Mouse (Mus musculus) thymus, adult 2 months (tissue): Measurements from ENCODE around the gene Zswim1.

Experiments used
- CTCF ChIP-seq: fragments of 200-500 bp; IDR thresholded peaks from 2 replicates; pipeline ENCODE4 v1.5.1; 2012; ENCODE audit warnings: mild to moderate bottlenecking, control low read depth, low read length, moderate library complexity, borderline replicate concordance; ENCODE audit not compliant: control insufficient read depth, poor library complexity, insufficient read depth; ENCODE audit errors: extremely low read depth
- POLR2A ChIP-seq: fragments of 200-500 bp; IDR thresholded peaks from 2 replicates; pipeline ENCODE4 v1.6.1; 2012; ENCODE audit warnings: mild to moderate bottlenecking, low read length, control low read depth, moderate library complexity; ENCODE audit not compliant: control insufficient read depth, poor library complexity, insufficient read depth; ENCODE audit errors: extremely low read depth

DNA sequence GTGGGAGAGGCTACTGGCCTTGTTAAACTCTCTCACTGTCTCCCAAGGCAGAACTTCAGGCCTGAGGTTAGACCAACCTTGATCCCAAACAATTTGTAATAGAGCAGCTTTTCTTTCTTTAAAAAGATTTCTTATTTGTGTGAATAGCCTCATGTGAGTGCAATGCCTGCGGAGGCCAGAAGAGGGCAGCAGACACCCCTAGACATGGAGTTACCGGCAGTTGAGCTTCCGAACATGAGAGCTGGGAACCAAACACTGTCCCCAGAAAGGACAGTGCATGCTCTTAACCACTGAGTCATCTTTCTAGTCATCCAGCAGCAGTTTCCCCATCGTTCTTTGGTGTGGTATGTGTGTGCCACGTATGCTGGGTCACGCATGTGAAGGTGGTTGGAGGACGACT is 45.1 kb downstream of the Zswim1 start:
- peak; percentile 75; the same call in 1 of the 2 replicates for TF ChIP-seq CTCF
- TF ChIP-seq POLR2A = no peak
